Mouse (Mus musculus): Measurements from ENCODE around the gene Otp. TPM values are rescaled to one million over a fixed set of nuclear protein-coding genes. Genes with fewer than 3 reads are reported as not detected.

Otp gene
- polyA plus RNA-seq, 1 experiment from 2014 or later, result not detected

- no peaks in the 10 kb centered on the region for H3K9me3 ChIP-seq (ENCODE audit: low read length)
- no peaks in the 10 kb centered on the region for H3K36me3 ChIP-seq (replicated peaks; ENCODE audit: insufficient read depth, low read length)
- DNase-seq (no peak), ATAC-seq (no peak)
- H3K27ac ChIP-seq (ENCODE audit: low read depth), result no peak overlapping the region
- WGBS (ENCODE audit: insufficient replicate concordance), result 4% methylated on average over 30 of the region's 30 CpGs
- TF ChIP-seq CTCF (IDR thresholded peaks at IDR 0.05; ENCODE audit: low read depth), result no peak
- TF ChIP-seq EP300 (IDR thresholded peaks at IDR 0.05; ENCODE audit: low read depth), result no peak
- H3K4me3 ChIP-seq (ENCODE audit: low read depth, low read length), result no peak overlapping the region
- H3K9ac ChIP-seq (replicated peaks), result no peak overlapping the region
- peaks cover 91% of the 10 kb centered on the region for H3K27me3 ChIP-seq (ENCODE audit: insufficient read depth, low read length)
- H3K4me2 ChIP-seq (ENCODE audit: low read depth, low read length), result no peak overlapping the region
- no peaks in the 10 kb centered on the region for H3K4me1 ChIP-seq (ENCODE audit: insufficient read depth)
Measured at GRCm38 (mm10) chr13:94876286-94877210, 1.1 kb downstream of the Otp start.

- no peak overlapping the region for H3K4me3 ChIP-seq (ENCODE audit: low read depth, low read length)
- TF ChIP-seq EP300 (IDR thresholded peaks at IDR 0.05; ENCODE audit: low read depth) (no peak), CTCF (IDR thresholded peaks at IDR 0.05; ENCODE audit: low read depth) (no peak)
- WGBS (ENCODE audit: insufficient replicate concordance), result 2% methylated on average over 27 of the region's 27 CpGs
- H3K9ac ChIP-seq (replicated peaks), result no peak overlapping the region
- no peak for DNase-seq
- H3K4me1 ChIP-seq (ENCODE audit: insufficient read depth), result no peaks in the 10 kb centered on the region
- H3K9me3 ChIP-seq (ENCODE audit: low read length), result no peaks in the 10 kb centered on the region
- H3K4me2 ChIP-seq (ENCODE audit: low read depth, low read length), result no peak overlapping the region
- ATAC-seq, result no peak
- H3K36me3 ChIP-seq (replicated peaks; ENCODE audit: insufficient read depth, low read length), result no peaks in the 10 kb centered on the region
- H3K27me3 ChIP-seq (ENCODE audit: insufficient read depth, low read length), result peaks cover 91% of the 10 kb centered on the region
- no peak overlapping the region for H3K27ac ChIP-seq (ENCODE audit: low read depth)
Measured at GRCm38 (mm10) chr13:94877211-94877590, 1.8 kb downstream of the Otp start.

GRCm38 (mm10) chr13:94877991-94878745 lies 2.8 kb downstream of the Otp start:
- no peak for DNase-seq
- Histone ChIP-seq H3K9ac (replicated peaks) (no peak overlapping the region), H3K27ac (ENCODE audit: low read depth) (no peak overlapping the region)

GRCm38 (mm10) chr13:94881201-94881600 lies 5.8 kb downstream of the Otp start:
- Histone ChIP-seq H3K27ac (ENCODE audit: low read depth) (no peak overlapping the region), H3K27me3 (ENCODE audit: insufficient read depth, low read length) (peaks cover 91% of the 10 kb centered on the region), H3K36me3 (replicated peaks; ENCODE audit: insufficient read depth, low read length) (no peaks in the 10 kb centered on the region), H3K4me1 (ENCODE audit: insufficient read depth) (peaks cover 14% of the 10 kb centered on the region), H3K4me3 (ENCODE audit: low read depth, low read length) (no peak overlapping the region), H3K9me3 (ENCODE audit: low read length) (no peaks in the 10 kb centered on the region), H3K4me2 (ENCODE audit: low read depth, low read length) (no peak overlapping the region), H3K9ac (replicated peaks) (no peak overlapping the region)
- ATAC-seq (no peak), DNase-seq (no peak)
- WGBS (ENCODE audit: insufficient replicate concordance), result 8% methylated on average over 3 of the region's 3 CpGs
- TF ChIP-seq CTCF (IDR thresholded peaks at IDR 0.05; ENCODE audit: low read depth), result no peak

More at GRCm38 (mm10) chr13:94877991-94878745, 2.8 kb downstream of the Otp start:
- H3K4me3 ChIP-seq (ENCODE audit: low read depth, low read length), result no peak overlapping the region
- H3K4me1 ChIP-seq (ENCODE audit: insufficient read depth), result peaks cover 5% of the 10 kb centered on the region; the same call in 1 of the 2 replicates
- TF ChIP-seq EP300 (IDR thresholded peaks at IDR 0.05; ENCODE audit: low read depth) (no peak), CTCF (IDR thresholded peaks at IDR 0.05; ENCODE audit: low read depth) (no peak)
- 12% methylated on average over 10 of the region's 10 CpGs for WGBS (ENCODE audit: insufficient replicate concordance)
- no peak for ATAC-seq
- H3K9me3 ChIP-seq (ENCODE audit: low read length), result no peaks in the 10 kb centered on the region
- no peak overlapping the region for H3K4me2 ChIP-seq (ENCODE audit: low read depth, low read length)
- peaks cover 91% of the 10 kb centered on the region for H3K27me3 ChIP-seq (ENCODE audit: insufficient read depth, low read length)
- no peaks in the 10 kb centered on the region for H3K36me3 ChIP-seq (replicated peaks; ENCODE audit: insufficient read depth, low read length)

- TF ChIP-seq CTCF (IDR thresholded peaks at IDR 0.05; ENCODE audit: low read depth) (no peak), EP300 (IDR thresholded peaks at IDR 0.05; ENCODE audit: low read depth) (no peak)
- Histone ChIP-seq H3K4me2 (ENCODE audit: low read depth, low read length) (peak overlapping the region; percentile 66), H3K4me1 (ENCODE audit: insufficient read depth) (peaks cover 14% of the 10 kb centered on the region), H3K9me3 (ENCODE audit: low read length) (no peaks in the 10 kb centered on the region), H3K9ac (replicated peaks) (no peak overlapping the region), H3K4me3 (ENCODE audit: low read depth, low read length) (peak overlapping the region; percentile 42; the same call in 1 of the 2 replicates), H3K27me3 (ENCODE audit: insufficient read depth, low read length) (peaks cover 89% of the 10 kb centered on the region), H3K27ac (ENCODE audit: low read depth) (no peak overlapping the region), H3K36me3 (replicated peaks; ENCODE audit: insufficient read depth, low read length) (no peaks in the 10 kb centered on the region)
- no peak for DNase-seq
- 6% methylated on average over 10 of the region's 10 CpGs for WGBS (ENCODE audit: insufficient replicate concordance)
- no peak for ATAC-seq
Measured at GRCm38 (mm10) chr13:94882221-94882620, 6.8 kb downstream of the Otp start.

GRCm38 (mm10) chr13:94882711-94883145 lies 7.3 kb downstream of the Otp start:
- no peak for TF ChIP-seq CTCF (IDR thresholded peaks at IDR 0.05; ENCODE audit: low read depth)
- no peak for TF ChIP-seq EP300 (IDR thresholded peaks at IDR 0.05; ENCODE audit: low read depth)
- Histone ChIP-seq H3K4me3 (ENCODE audit: low read depth, low read length) (peak overlapping the region; percentile 42), H3K27ac (ENCODE audit: low read depth) (no peak overlapping the region), H3K27me3 (ENCODE audit: insufficient read depth, low read length) (peaks cover 88% of the 10 kb centered on the region), H3K9ac (replicated peaks) (no peak overlapping the region), H3K4me1 (ENCODE audit: insufficient read depth) (peaks cover 14% of the 10 kb centered on the region), H3K9me3 (ENCODE audit: low read length) (no peaks in the 10 kb centered on the region), H3K4me2 (ENCODE audit: low read depth, low read length) (peak overlapping the region; percentile 66), H3K36me3 (replicated peaks; ENCODE audit: insufficient read depth, low read length) (no peaks in the 10 kb centered on the region)
- no peak for DNase-seq
- ATAC-seq, result no peak
- WGBS (ENCODE audit: insufficient replicate concordance), result 1% methylated on average over 31 of the region's 37 CpGs

All from liver, postnatal 0 days (tissue).